Mouse (Mus musculus) lung, postnatal 25 days (tissue): ENCODE measurements around the gene She.
"Not testable (repeated sequence)": the region's sequence is repeated elsewhere in the genome, so short reads cannot be mapped to it uniquely, and the experiment has no call there.

Experiments used
- DNase-seq: peaks from one replicate; pipeline ENCODE4 v3.0.0; 2022; ENCODE audit warnings: low spot score

The She gene

GRCm38 (mm10) chr3:89863276-89863675 lies 32.1 kb downstream of the She start:
- not testable (repeated sequence) for DNase-seq

GRCm38 (mm10) chr3:89863716-89864509 lies 32.7 kb downstream of the She start:
- DNase-seq = peak; percentile 64

- no peak for DNase-seq
Measured at GRCm38 (mm10) chr3:89865020-89865419, 33.9 kb downstream of the She start.

- DNase-seq = no peak
Measured at GRCm38 (mm10) chr3:89865764-89866163, 34.6 kb downstream of the She start.

- no peak for DNase-seq
Measured at GRCm38 (mm10) chr3:89867651-89868050, 36.5 kb downstream of the She start.

- DNase-seq = no peak
Measured at GRCm38 (mm10) chr3:89868357-89868756, 37.2 kb downstream of the She start.

GRCm38 (mm10) chr3:89868956-89869355 lies 37.8 kb downstream of the She start:
- DNase-seq = no peak

GRCm38 (mm10) chr3:89869556-89869955 lies 38.4 kb downstream of the She start:
- DNase-seq = peak; percentile 43

- DNase-seq = no peak
Measured at GRCm38 (mm10) chr3:89870472-89871271, 39.5 kb downstream of the She start.

- no peak for DNase-seq
Measured at GRCm38 (mm10) chr3:89871339-89871914, 40.3 kb downstream of the She start.

GRCm38 (mm10) chr3:89872209-89872608 lies 41.0 kb downstream of the She start:
- DNase-seq = peak; percentile 79

GRCm38 (mm10) chr3:89872684-89873083 lies 41.5 kb downstream of the She start:
- peak; percentile 75 for DNase-seq

GRCm38 (mm10) chr3:89874076-89874475 lies 42.9 kb downstream of the She start:
- no peak for DNase-seq

- no peak for DNase-seq
Measured at GRCm38 (mm10) chr3:89875021-89875420, 43.9 kb downstream of the She start.

- no peak for DNase-seq
Measured at GRCm38 (mm10) chr3:89875781-89876180, 44.6 kb downstream of the She start.

- DNase-seq = no peak
Measured at GRCm38 (mm10) chr3:89876469-89876868, 45.3 kb downstream of the She start.

GRCm38 (mm10) chr3:89877129-89877528 lies 46.0 kb downstream of the She start:
- DNase-seq = no peak

GRCm38 (mm10) chr3:89878456-89878855 lies 47.3 kb downstream of the She start:
- DNase-seq = no peak

- no peak for DNase-seq
Measured at GRCm38 (mm10) chr3:89879326-89879725, 48.2 kb downstream of the She start.

- no peak for DNase-seq
Measured at GRCm38 (mm10) chr3:89880036-89880851, 49.1 kb downstream of the She start.

- no peak for DNase-seq
Measured at GRCm38 (mm10) chr3:89882556-89883181, 51.5 kb downstream of the She start.
